Mouse (Mus musculus) cerebellum, adult 8-10 months (tissue): ENCODE results near the gene Unk.
"Not testable (repeated sequence)": the region's sequence is repeated elsewhere in the genome, so short reads cannot be mapped to it uniquely, and the experiment has no call there.

Source experiments
- DNase-seq: peaks from one replicate; pipeline ENCODE4 v3.0.0; 2022

The Unk gene

GRCm38 (mm10) chr11:116010948-116011347 is 19.2 kb upstream of the Unk start:
- DNase-seq, result peak; percentile 40

GRCm38 (mm10) chr11:116011529-116012261 is 18.4 kb upstream of the Unk start:
- DNase-seq, result peak; percentile 16

- DNase-seq, result peak; percentile 62
These were observed 17.7 kb upstream of the Unk start, which contains the start of gene Galk1 for GRCm38 (mm10) chr11:116012262-116012947. TSS of gene Galk1 (minus strand) at chr11:116012719.

- DNase-seq, result no peak
These were observed 15.3 kb upstream of the Unk start for GRCm38 (mm10) chr11:116014821-116015220.

- DNase-seq, result peak; percentile 61
These were observed 12.0 kb upstream of the Unk start for GRCm38 (mm10) chr11:116018106-116018505.

GRCm38 (mm10) chr11:116018867-116019266 is 11.3 kb upstream of the Unk start:
- not testable (repeated sequence) for DNase-seq

GRCm38 (mm10) chr11:116019360-116019791 is 10.7 kb upstream of the Unk start:
- no peak for DNase-seq

GRCm38 (mm10) chr11:116019976-116020411 is 10.1 kb upstream of the Unk start:
- no peak for DNase-seq

GRCm38 (mm10) chr11:116020519-116020922 is 9.6 kb upstream of the Unk start:
- DNase-seq, result no peak

GRCm38 (mm10) chr11:116021328-116022220 is 8.5 kb upstream of the Unk start:
- DNase-seq, result no peak

GRCm38 (mm10) chr11:116022256-116022780 is 7.8 kb upstream of the Unk start:
- DNase-seq, result no peak

GRCm38 (mm10) chr11:116023074-116023770 is 6.9 kb upstream of the Unk start:
- DNase-seq, result not testable (repeated sequence)

- peak; percentile 88 for DNase-seq
These were observed 6.3 kb upstream of the Unk start for GRCm38 (mm10) chr11:116023771-116024355.

GRCm38 (mm10) chr11:116024356-116024808 is 5.7 kb upstream of the Unk start:
- DNase-seq, result peak; percentile 94

- DNase-seq, result peak; percentile 38
These were observed 4.9 kb upstream of the Unk start for GRCm38 (mm10) chr11:116025056-116025845.

- no peak for DNase-seq
These were observed 2.4 kb upstream of the Unk start, which contains the start of gene H3f3b for GRCm38 (mm10) chr11:116027756-116028155. TSS of gene H3f3b (minus strand) at chr11:116027962.

GRCm38 (mm10) chr11:116028177-116028865 is 1.8 kb upstream of the Unk start:
- no peak for DNase-seq

- DNase-seq, result no peak
These were observed 846 bp upstream of the Unk start for GRCm38 (mm10) chr11:116029086-116029865.
